Mouse (Mus musculus) hindbrain, embryonic 15.5 days (tissue): ENCODE results near the gene Trim42. TPM values are rescaled to one million over a fixed set of nuclear protein-coding genes. Genes with fewer than 3 reads are reported as not detected.
A peak's percentile ranks its signal among the peaks of the same experiment; 100 is the strongest.

Source experiments
- ATAC-seq: fragments of 200-750 bp; cut with Nextera tagmentation; 2 replicates; pipeline ENCODE4 v1.8.0; 2017; ENCODE audit warnings: low read depth, moderate number of reproducible peaks, moderate TSS enrichment; ENCODE audit not compliant: low FRiP score
- H3K27ac ChIP-seq: fragments of 300-500 bp; sonication (generic); replicated peaks from 2 replicates; pipeline ENCODE4 v1.5.1; 2015; ENCODE audit warnings: mild to moderate bottlenecking, inconsistent platforms
- H3K27me3 ChIP-seq: fragments of 300-500 bp; sonication (generic); 2 replicates; pipeline ENCODE4 v1.6.1; 2015; ENCODE audit warnings: control low read depth, inconsistent platforms
- H3K36me3 ChIP-seq: fragments of 300-500 bp; sonication (generic); 2 replicates; pipeline ENCODE4 v1.6.1; 2015; ENCODE audit warnings: control low read depth, inconsistent platforms
- H3K4me1 ChIP-seq: fragments of 300-500 bp; sonication (generic); replicated peaks from 2 replicates; pipeline ENCODE4 v1.6.1; 2015; ENCODE audit warnings: control low read depth, inconsistent platforms
- H3K4me2 ChIP-seq: fragments of 300-500 bp; sonication (generic); 2 replicates; pipeline ENCODE4 v1.6.1; 2015; ENCODE audit warnings: moderate library complexity, mild to moderate bottlenecking, inconsistent platforms
- H3K4me3 ChIP-seq: fragments of 300-500 bp; sonication (generic); 2 replicates; pipeline ENCODE4 v1.5.1; 2015; ENCODE audit warnings: mild to moderate bottlenecking, inconsistent platforms
- H3K9ac ChIP-seq: fragments of 300-500 bp; sonication (generic); 2 replicates; pipeline ENCODE4 v1.6.1; 2015; ENCODE audit warnings: inconsistent platforms
- H3K9me3 ChIP-seq: fragments of 300-500 bp; sonication (generic); 2 replicates; pipeline ENCODE4 v1.6.1; 2016; ENCODE audit warnings: control low read depth, inconsistent platforms
- whole genome bisulfite sequencing: fragments of 180-500 bp; shearing (Covaris S2); methylation state at CpG from one replicate; pipeline ENCODE4 v1.1.7; 2015; 5-methylcytosine and 5-hydroxymethylcytosine counted together
- polyA plus RNA-seq: library from polyadenylated mRNA; unstranded; fragments of >200 nt; fragmentation: Nextera tagmentation; extraction: Ambion mirVana; gene quantifications from 2 replicates; pipeline ENCODE4 v1.2.1, GENCODE M21; 2015

The Trim42 gene
- polyA plus RNA-seq = not detected in 2 replicates

DNA sequence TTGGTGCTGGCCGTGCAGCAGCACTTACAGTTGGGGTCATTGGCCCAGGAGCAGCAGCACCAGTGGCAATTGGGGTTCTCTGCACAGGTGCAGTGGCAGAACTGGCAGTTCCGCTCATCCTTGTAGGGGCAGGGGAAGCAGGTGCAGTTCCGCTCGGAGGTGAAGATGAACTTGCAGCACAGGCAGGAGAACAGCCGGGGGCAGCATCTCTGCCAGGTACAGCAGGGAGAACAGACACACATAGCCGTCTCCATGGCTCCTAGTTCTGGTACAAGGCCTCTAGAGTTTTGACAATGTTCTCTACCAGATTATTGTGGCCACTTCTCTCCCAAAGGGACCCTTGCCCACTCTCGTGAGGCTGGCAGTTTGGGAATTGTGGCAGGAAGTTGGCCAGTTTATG is at the start of gene Trim42:
Gene Trim42 (minus strand): TSS at position 368 of the 400 bp plus-strand sequence.
- H3K9me3 ChIP-seq = no peaks in the 10 kb centered on the region
- no peak within 1 kb of the TSS for H3K27ac ChIP-seq
- no peaks in the 10 kb centered on the region for H3K27me3 ChIP-seq
- H3K36me3 ChIP-seq = no peaks in the 10 kb centered on the region
- H3K4me1 ChIP-seq = no peaks in the 10 kb centered on the region
- no peak within 1 kb of the TSS for H3K4me3 ChIP-seq
- WGBS = 84% methylated on average over 7 of the region's 7 CpGs
- H3K9ac ChIP-seq = no peak within 1 kb of the TSS
- no peak for ATAC-seq
- H3K4me2 ChIP-seq = no peak within 1 kb of the TSS

DNA sequence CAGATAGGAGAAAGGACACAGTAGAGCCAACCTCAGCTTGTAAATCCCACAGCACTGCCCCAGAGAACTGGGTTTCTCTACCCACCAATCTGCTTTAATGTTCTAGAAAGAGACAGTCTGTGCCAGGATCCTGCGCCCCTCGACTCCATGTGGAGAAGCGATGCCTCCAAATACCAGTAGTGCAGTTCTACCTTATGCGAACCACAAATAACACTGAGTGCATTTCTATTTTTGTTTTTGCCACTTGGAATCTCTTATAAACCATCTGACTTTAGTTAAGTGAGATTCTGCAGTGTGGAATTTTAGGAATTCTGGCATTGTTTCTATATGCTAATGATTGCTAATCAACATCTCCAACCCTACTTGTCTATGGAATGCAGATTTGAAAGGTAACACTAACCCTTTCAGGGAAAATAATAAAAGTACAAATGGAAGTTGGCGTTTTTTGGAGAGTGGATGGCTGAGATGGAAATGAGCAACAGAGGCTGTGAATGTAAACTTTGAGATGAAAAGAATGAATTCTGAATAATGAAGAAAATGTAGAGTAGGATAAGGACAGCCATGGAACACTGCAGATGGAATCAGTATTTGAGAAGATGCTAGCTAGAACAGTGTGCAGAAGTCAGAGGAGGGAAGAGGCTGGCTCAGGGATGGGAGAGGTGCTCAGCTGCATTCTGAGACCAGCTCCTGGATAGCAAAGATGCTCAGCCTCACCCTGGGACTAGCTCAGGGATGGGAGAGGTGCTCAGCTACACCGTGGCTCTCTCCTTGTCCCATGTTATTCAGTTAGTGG is 45.3 kb upstream of the Trim42 start:
- no peaks in the 10 kb centered on the region for H3K9me3 ChIP-seq
- no peaks in the 10 kb centered on the region for H3K4me1 ChIP-seq
- H3K27me3 ChIP-seq = no peaks in the 10 kb centered on the region
- 86% methylated on average over 6 of the region's 6 CpGs for WGBS
- H3K4me2 ChIP-seq = no peak overlapping the region
- ATAC-seq = no peak
- no peak overlapping the region for H3K9ac ChIP-seq
- no peak overlapping the region for H3K4me3 ChIP-seq
- H3K27ac ChIP-seq = no peak overlapping the region
- H3K36me3 ChIP-seq = no peaks in the 10 kb centered on the region

DNA sequence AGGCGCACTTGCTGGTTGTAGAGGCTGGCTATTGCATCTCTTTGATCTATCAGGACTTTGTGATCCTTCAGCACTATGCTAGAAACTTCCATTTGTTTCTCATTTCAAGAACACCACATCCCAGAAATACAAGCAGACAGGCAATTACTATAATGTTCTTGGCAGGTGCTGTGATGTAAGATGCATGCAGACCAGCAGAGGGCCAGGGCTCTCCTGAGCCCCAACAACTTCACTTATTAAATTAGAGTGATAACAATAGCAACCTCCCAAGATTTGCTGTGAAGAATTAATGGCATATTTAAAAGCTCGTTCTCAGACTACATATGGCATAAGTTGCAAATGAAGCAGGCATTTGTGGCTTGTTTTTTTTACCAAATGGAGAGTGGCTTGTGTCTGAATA is 38.4 kb upstream of the Trim42 start:
- no peak overlapping the region for H3K4me3 ChIP-seq

DNA sequence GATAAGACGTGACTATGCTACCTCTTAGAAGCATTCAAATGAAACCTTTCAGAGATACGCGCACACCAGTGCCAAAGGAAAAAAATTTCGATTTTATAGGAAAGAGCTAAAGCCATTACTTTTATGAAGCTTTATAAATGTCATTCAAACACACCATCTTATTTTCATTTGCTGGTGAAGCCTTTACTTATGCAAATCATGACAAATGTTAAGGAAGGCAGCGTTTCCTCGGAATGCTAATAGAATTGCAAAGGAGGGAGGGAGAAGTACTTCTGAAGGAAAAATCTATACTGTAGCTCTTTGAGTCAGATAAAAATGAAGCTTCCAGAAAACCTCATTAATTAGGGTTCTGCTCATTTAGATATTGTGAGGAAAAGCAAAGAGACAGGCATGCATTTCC is 13.3 kb downstream of the Trim42 start:
- Histone ChIP-seq H3K27me3 (no peaks in the 10 kb centered on the region), H3K9ac (no peak overlapping the region), H3K4me1 (0 out of 2 replicates have a peak, but pooled peaks cover 4% of the 10 kb centered on the region), H3K27ac (no peak overlapping the region), H3K9me3 (no peaks in the 10 kb centered on the region), H3K4me2 (no peak overlapping the region), H3K4me3 (no peak overlapping the region), H3K36me3 (no peaks in the 10 kb centered on the region)
- no peak for ATAC-seq
- WGBS = 62% methylated on average over 6 of the region's 6 CpGs

More for the DNA sequence above, 38.4 kb upstream of the Trim42 start:
- H3K9me3 ChIP-seq = no peaks in the 10 kb centered on the region
- WGBS = 81% methylated on average over 2 of the region's 2 CpGs
- H3K4me1 ChIP-seq = no peaks in the 10 kb centered on the region
- no peak overlapping the region for H3K27ac ChIP-seq
- no peak overlapping the region for H3K4me2 ChIP-seq
- no peaks in the 10 kb centered on the region for H3K36me3 ChIP-seq
- no peak overlapping the region for H3K9ac ChIP-seq
- ATAC-seq = no peak
- no peaks in the 10 kb centered on the region for H3K27me3 ChIP-seq

DNA sequence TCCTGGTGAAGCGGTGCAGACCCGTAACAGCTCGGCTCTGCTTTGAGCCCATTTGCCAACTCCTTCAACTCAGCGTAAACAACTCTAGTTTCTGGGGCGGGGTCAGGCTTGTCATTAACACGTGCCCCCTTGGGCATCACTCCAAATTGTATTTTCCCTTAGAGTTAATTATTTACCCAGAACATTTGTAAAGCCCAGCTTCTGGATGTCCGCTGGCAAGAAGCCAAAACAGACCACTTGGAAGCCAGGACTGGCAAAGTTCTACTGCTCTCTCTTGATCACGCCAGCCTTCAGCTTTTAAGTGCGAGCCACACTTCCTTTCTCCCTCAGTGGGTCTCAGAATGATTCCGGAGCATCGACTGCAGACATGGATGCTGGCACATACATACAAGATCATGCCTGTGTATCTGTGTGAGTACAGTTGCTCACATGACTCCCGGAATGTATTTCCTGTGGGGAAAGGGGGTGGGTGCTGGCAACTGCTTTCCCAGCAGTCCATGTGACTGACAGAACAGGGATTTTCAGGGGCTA is 24.9 kb downstream of the Trim42 start:
- H3K9me3 ChIP-seq = 0 out of 2 replicates have a peak, but pooled peaks cover 4% of the 10 kb centered on the region
- ATAC-seq = peak; percentile 63; the same call in 1 of the 2 replicates
- no peak overlapping the region for H3K4me3 ChIP-seq
- H3K4me2 ChIP-seq = no peak overlapping the region
- H3K4me1 ChIP-seq = peaks cover 3% of the 10 kb centered on the region; the same call in 1 of the 2 replicates
- H3K27me3 ChIP-seq = no peaks in the 10 kb centered on the region
- no peak overlapping the region for H3K27ac ChIP-seq
- no peak overlapping the region for H3K9ac ChIP-seq
- 47% methylated on average over 12 of the region's 12 CpGs for WGBS
- no peaks in the 10 kb centered on the region for H3K36me3 ChIP-seq

DNA sequence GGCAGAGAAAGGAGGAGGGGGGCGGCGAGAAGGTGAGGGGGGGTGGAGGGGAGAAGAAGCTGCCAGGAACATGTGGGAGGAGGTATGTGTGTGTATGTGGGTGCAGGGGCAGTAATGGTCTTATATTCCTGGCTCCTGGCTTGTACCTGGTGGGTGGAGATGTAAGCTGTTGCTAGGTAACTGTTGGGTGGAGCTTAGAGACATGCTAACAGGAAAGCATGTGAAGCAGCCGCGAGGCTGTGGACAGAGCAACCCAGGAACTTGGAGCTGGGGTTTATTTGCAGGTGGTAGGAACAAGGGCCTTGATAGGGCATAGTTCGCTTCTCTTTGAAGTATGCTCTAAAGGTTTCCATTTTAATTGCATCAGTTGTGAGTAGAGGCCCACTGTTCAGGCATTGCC is 28.0 kb downstream of the Trim42 start:
- H3K27ac ChIP-seq = no peak overlapping the region
- no peak overlapping the region for H3K9ac ChIP-seq
- H3K4me1 ChIP-seq = peaks cover 3% of the 10 kb centered on the region; the same call in 1 of the 2 replicates
- H3K4me2 ChIP-seq = no peak overlapping the region
- no peak for ATAC-seq
- no peaks in the 10 kb centered on the region for H3K36me3 ChIP-seq
- H3K4me3 ChIP-seq = no peak overlapping the region
- H3K9me3 ChIP-seq = 0 out of 2 replicates have a peak, but pooled peaks cover 5% of the 10 kb centered on the region
- WGBS = 68% methylated on average over 5 of the region's 5 CpGs
- no peaks in the 10 kb centered on the region for H3K27me3 ChIP-seq

DNA sequence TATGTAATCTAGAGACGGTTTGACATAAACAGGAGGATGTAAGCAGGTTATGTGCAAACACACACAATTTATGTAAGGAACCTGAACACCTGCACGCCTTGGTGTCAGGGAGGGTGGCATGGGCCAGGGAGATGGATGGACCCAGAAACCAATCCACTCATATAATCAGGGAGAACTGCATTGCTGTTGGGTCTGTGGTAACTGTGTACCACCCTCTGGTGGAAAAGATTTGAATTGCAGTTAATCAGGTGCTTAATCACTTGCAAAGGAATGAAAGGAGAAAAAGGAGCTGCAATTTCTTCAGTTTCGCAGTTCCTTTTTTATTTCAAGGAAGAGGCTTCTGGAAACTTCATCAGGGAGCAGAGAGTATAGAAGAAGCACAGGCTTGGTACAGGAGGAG is 46.9 kb downstream of the Trim42 start:
- H3K36me3 ChIP-seq = no peaks in the 10 kb centered on the region
- ATAC-seq = no peak
- no peak overlapping the region for H3K4me3 ChIP-seq
- 0 out of 2 replicates have a peak overlapping the region, but pooled peaks have one; percentile 8 for H3K27ac ChIP-seq
- no peak overlapping the region for H3K4me2 ChIP-seq
- H3K27me3 ChIP-seq = no peaks in the 10 kb centered on the region
- no peaks in the 10 kb centered on the region for H3K9me3 ChIP-seq
- H3K9ac ChIP-seq = no peak overlapping the region
- H3K4me1 ChIP-seq = peaks cover 4% of the 10 kb centered on the region; the same call in 1 of the 2 replicates
- WGBS = 72% methylated on average over 3 of the region's 3 CpGs

DNA sequence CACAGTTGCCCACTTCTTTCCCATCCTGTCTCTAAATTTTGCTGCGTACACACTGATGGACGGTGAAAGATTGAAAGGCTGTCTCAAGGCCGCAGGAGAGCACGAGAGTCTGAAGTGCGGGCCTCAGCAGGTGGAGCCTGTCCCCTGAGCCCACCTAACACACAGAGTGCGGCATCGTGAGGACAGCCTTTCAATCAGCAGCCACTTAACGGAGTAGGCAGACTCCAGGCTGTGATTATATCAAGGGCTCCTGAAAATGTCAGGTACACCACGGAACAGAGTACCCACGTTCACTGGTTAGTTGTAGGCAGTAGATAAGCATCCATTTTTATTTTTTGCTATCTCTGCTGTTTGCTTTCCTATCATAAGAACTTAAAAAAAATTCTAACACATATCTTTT is 47.6 kb downstream of the Trim42 start:
- Histone ChIP-seq H3K4me3 (no peak overlapping the region), H3K36me3 (no peaks in the 10 kb centered on the region), H3K27me3 (no peaks in the 10 kb centered on the region), H3K4me2 (no peak overlapping the region), H3K4me1 (peaks cover 4% of the 10 kb centered on the region; the same call in 1 of the 2 replicates), H3K27ac (no peak overlapping the region), H3K9me3 (no peaks in the 10 kb centered on the region), H3K9ac (no peak overlapping the region)
- ATAC-seq = no peak
- 58% methylated on average over 10 of the region's 10 CpGs for WGBS

DNA sequence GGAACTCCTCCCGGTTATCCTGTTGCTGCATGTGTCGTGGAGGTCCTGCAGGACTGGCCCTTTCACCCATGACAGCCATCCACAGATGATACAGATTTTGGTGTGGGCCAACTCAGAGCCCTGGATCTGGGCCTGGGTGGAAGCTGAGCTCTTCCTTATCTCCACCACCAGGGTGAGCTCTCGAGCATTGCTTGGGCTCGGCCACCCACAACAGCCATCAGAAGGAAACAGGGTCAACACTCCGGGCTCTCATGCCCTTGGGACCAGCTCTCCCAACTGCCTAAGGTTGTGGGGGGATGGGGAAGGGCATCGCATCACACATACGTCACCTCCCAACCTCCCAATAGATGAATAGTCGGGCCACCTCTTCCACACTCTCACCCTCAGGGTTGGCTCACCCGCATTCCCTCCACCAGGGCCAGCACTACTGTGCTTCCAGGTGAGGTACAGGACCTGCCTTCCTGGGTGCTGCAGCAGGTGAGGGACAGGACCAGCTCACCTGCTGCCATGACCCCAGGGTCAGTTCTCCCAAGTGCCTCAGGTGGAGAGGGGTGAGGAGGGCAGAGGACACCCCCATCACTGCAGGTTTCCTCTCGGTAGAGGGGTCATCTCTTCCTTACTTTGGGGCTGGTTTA is 54.2 kb downstream of the Trim42 start:
- no peak overlapping the region for H3K4me3 ChIP-seq
- H3K36me3 ChIP-seq = no peaks in the 10 kb centered on the region
- H3K4me1 ChIP-seq = no peaks in the 10 kb centered on the region
- no peaks in the 10 kb centered on the region for H3K9me3 ChIP-seq
- ATAC-seq = no peak
- H3K9ac ChIP-seq = no peak overlapping the region
- no peaks in the 10 kb centered on the region for H3K27me3 ChIP-seq
- 78% methylated on average over 10 of the region's 10 CpGs for WGBS
- H3K4me2 ChIP-seq = no peak overlapping the region
- H3K27ac ChIP-seq = no peak overlapping the region

DNA sequence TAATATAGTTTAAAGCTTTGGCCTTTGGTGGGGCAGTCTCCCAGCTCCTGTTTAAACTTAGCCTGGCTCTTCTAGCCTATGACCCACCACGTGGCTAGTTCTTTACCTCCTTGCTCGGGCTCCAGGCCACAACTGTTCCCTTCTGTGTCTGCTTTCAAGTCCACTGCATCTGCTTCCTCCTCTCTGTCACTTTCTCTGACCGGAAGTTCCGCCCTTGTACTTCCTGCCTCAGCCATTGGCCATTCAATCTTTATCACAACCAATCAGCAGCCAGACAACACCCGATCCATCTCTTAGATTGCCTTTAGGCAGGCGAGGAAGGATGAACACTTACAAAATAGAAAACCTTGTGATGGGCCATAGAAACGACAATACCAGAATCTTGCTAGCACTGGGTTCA is 58.1 kb downstream of the Trim42 start:
- ATAC-seq = no peak
- Histone ChIP-seq H3K27ac (no peak overlapping the region), H3K4me1 (no peaks in the 10 kb centered on the region), H3K4me2 (no peak overlapping the region), H3K9ac (no peak overlapping the region), H3K9me3 (no peaks in the 10 kb centered on the region), H3K4me3 (no peak overlapping the region), H3K36me3 (no peaks in the 10 kb centered on the region), H3K27me3 (no peaks in the 10 kb centered on the region)
- WGBS = 87% methylated on average over 7 of the region's 7 CpGs

DNA sequence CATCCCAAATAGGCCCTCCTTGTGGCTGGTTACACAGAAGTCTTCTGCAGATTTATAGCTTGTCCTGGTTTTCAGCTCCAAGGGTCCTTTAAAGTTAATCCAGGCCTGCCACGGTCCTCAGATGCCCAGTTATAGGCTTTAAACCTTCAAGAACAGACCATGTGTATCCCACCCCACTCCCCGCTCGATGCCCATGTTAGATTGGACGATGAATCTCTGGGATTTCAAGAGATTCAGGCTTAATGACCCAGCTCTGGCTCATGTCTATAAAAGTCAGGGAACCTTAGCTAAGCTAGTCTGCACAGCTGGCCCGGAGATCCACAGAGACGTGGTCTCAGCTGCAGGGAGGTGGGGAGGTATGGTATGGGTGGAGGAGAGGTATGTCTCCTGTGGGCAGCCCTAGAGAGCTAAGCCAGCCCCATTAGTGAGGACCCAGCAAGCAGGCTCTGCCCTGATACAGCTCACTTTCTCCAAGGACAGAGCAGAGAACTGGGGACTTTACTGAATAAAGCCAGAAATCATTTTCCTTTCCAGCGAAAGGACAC is 60.2 kb downstream of the Trim42 start:
- no peaks in the 10 kb centered on the region for H3K9me3 ChIP-seq
- ATAC-seq = no peak
- no peaks in the 10 kb centered on the region for H3K4me1 ChIP-seq
- H3K4me2 ChIP-seq = no peak overlapping the region
- no peaks in the 10 kb centered on the region for H3K36me3 ChIP-seq
- H3K27ac ChIP-seq = no peak overlapping the region
- 86% methylated on average over 7 of the region's 7 CpGs for WGBS
- no peaks in the 10 kb centered on the region for H3K27me3 ChIP-seq
- no peak overlapping the region for H3K4me3 ChIP-seq
- no peak overlapping the region for H3K9ac ChIP-seq
